31 mouse cellular contexts compared by ENCODE assay signal in genomic region chr1:90952808-90953207, GRCm38 (mm10). TPM values are rescaled to one million over a fixed set of nuclear protein-coding genes. Genes with fewer than 3 reads are reported as not detected.
"Had no signal": no experiment of that assay in that cellular context is flagged by ENCODE, and none has a peak within 500 bp of the region (broad histone marks: within the 10 kb centered on the region; RNA-seq: fewer than 3 reads in every experiment).

TSS of gene Prlh (plus strand) at chr1:90953108.

- ATAC-seq: inflammation-experienced regulatory T-cells, adult 6 months; intestine, embryonic 15.5 days; intestine, postnatal 0 days had no signal

- H3K27ac ChIP-seq: gastrocnemius, adult 2 months; heart, embryonic 10.5 days; hindbrain, embryonic 10.5 days; hindbrain, embryonic 13.5 days; hindbrain, embryonic 15.5 days; intestine, embryonic 15.5 days; layer of hippocampus, adult 2 months; left cerebral cortex, adult 2 months; liver, embryonic 14.5 days had no signal

- H3K9ac ChIP-seq: heart, embryonic 12.5 days; hindbrain, embryonic 13.5 days; hindbrain, embryonic 15.5 days; intestine, embryonic 15.5 days; liver, embryonic 14.5 days had no signal

- H3K36me3 ChIP-seq: heart, embryonic 10.5 days; heart, embryonic 12.5 days; hindbrain, embryonic 10.5 days; hindbrain, embryonic 13.5 days; hindbrain, embryonic 15.5 days; intestine, embryonic 15.5 days had no signal

- H3K4me3 ChIP-seq: gastrocnemius, adult 2 months; heart, embryonic 10.5 days; heart, embryonic 12.5 days; hindbrain, embryonic 10.5 days; hindbrain, embryonic 13.5 days; hindbrain, embryonic 15.5 days; intestine, embryonic 15.5 days; layer of hippocampus, adult 2 months; left cerebral cortex, adult 2 months had no signal

- H3K4me2 ChIP-seq: heart, embryonic 12.5 days; hindbrain, embryonic 13.5 days; hindbrain, embryonic 15.5 days; intestine, embryonic 15.5 days had no signal

- H3K27me3 ChIP-seq: hindbrain, embryonic 13.5 days; hindbrain, embryonic 15.5 days; intestine, embryonic 15.5 days had no signal

- H3K4me1 ChIP-seq: hindbrain, embryonic 10.5 days; hindbrain, embryonic 13.5 days; intestine, embryonic 15.5 days had no signal

- H3K9me3 ChIP-seq: heart, embryonic 10.5 days; heart, embryonic 12.5 days; hindbrain, embryonic 10.5 days; hindbrain, embryonic 13.5 days; hindbrain, embryonic 15.5 days; intestine, embryonic 15.5 days had no signal

- DNase-seq: gastrocnemius, adult 2 months; gastrocnemius, postnatal 10 days; gastrocnemius, postnatal 25 days; heart, adult 18-20 months; heart, postnatal 10 days; heart, postnatal 4 days; kidney, adult 18-20 months; kidney, adult 8-10 months; kidney, postnatal 10 days; kidney, postnatal 25 days; kidney, postnatal 4 days had no signal

RNA-seq across cellular contexts. Expression of gene Prlh, which starts in this region (rescaled TPM):
- polyA plus RNA-seq: frontal cortex, adult 2 months; heart, embryonic 10.5 days; heart, embryonic 12.5 days; heart, embryonic 14.5 days; heart, embryonic 16.5 days; hindbrain, embryonic 10.5 days; hindbrain, embryonic 13.5 days; hindbrain, embryonic 15.5 days; inflammation-experienced regulatory T-cells, adult 6 months; intestine, embryonic 15.5 days; intestine, postnatal 0 days; kidney, embryonic 14.5 days; kidney, embryonic 16.5 days; limb, embryonic 11.5 days; limb, embryonic 14.5 days; liver, adult 2 months; liver, embryonic 14.5 days; liver, embryonic 16.5 days had no signal
